Mouse (Mus musculus) small intestine, adult 2 months (tissue): Measurements from ENCODE around the gene Myh9.

Experiments
- CTCF ChIP-seq: fragments of 200-500 bp; IDR thresholded peaks from 2 replicates; pipeline ENCODE4 v1.5.1; 2012; ENCODE audit warnings: low read depth, mild to moderate bottlenecking, control low read depth, inconsistent platforms, low read length, moderate library complexity, mixed read lengths; ENCODE audit not compliant: insufficient replicate concordance, insufficient read length; ENCODE audit errors: extremely low read depth
- POLR2A ChIP-seq: fragments of 200-500 bp; IDR thresholded peaks from 2 replicates; pipeline ENCODE4 v1.6.1; 2012; ENCODE audit warnings: low read depth, mild to moderate bottlenecking, control low read depth, inconsistent platforms, low read length, moderate library complexity

DNA sequence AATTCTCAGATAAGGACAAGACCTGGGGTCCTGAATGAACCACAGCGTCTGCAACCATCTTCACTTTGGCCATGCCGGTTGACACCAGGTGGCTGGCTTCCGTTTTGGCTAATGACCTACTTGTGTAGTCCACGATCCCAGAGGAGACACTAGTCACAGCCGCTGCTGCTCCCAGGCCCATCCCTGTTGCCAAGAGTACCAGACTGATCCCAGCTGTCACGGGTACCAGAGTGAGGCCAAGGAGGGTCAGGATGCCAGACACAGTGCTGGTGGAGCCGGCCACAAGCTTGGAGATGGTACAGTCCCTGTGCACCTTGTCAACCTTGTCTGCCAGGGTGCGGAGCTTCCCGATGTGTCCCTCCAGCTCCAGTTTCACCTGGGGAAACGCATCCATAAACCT, 92.3 kb downstream of the Myh9 start:
- no peak for TF ChIP-seq POLR2A
- TF ChIP-seq CTCF, result no peak
